Mouse (Mus musculus): ENCODE results near the gene Myo9a. TPM values are rescaled to one million over a fixed set of nuclear protein-coding genes. Genes with fewer than 3 reads are reported as not detected.

Myo9a gene
- total RNA-seq, 1 experiment = 17.0 TPM

- no peaks in the 10 kb centered on the region for H3K9me3 ChIP-seq (ENCODE audit: control insufficient read depth, insufficient read depth, low read depth, low read length)
- peaks cover 0 to 8% of the 10 kb centered on the region in 2 experiments; a peak in 1 of 4 replicates for H3K4me1 ChIP-seq (ENCODE audit: control insufficient read depth in 2 of 2, insufficient read depth in 2 of 2, low read length in 2 of 2, poor library complexity in 1 of 2)
- H3K9ac ChIP-seq (ENCODE audit: insufficient read depth, low read depth, low read length, poor library complexity, severe bottlenecking) = no peak overlapping the region
- TF ChIP-seq HCFC1 (IDR thresholded peaks at IDR 0.05; ENCODE audit: borderline replicate concordance, insufficient read depth, low read length) = no peak
- TF ChIP-seq ZNF384 (IDR thresholded peaks at IDR 0.05; ENCODE audit: low read depth, low read length) = no peak
- no peak for TF ChIP-seq CHD2 (IDR thresholded peaks at IDR 0.05; ENCODE audit: low read depth, low read length)
- TF ChIP-seq MAFK (IDR thresholded peaks at IDR 0.05; ENCODE audit: insufficient read depth, low read depth, low read length) = no peak
- TF ChIP-seq ZC3H11A (IDR thresholded peaks at IDR 0.05; ENCODE audit: borderline replicate concordance, low read depth, low read length) = no peak
- H3K27ac ChIP-seq (ENCODE audit: insufficient read depth, low read depth, low read length, poor library complexity, severe bottlenecking) = no peak overlapping the region
- in situ Hi-C loops (cut with MboI; ENCODE audit: low sequenced_read_pairs in 2 of 2, unreplicated experiment in 2 of 2) = no loop called here
- H3K36me3 ChIP-seq (ENCODE audit: control insufficient read depth, insufficient read depth, low read length, poor library complexity, severe bottlenecking) = no peaks in the 10 kb centered on the region
- DNase-seq (ENCODE audit: low read depth, low spot score) = no peak
- no peak overlapping the region for H3K4me3 ChIP-seq (ENCODE audit: insufficient read depth in 1 of 2, low read depth in 1 of 2, low read length in 2 of 2, poor library complexity in 1 of 2, severe bottlenecking in 1 of 2)
Observed at GRCm38 (mm10) chr9:59951943-59952342, 201.2 kb downstream of the Myo9a start.

GRCm38 (mm10) chr9:59952515-59953070 lies 201.9 kb downstream of the Myo9a start:
- TF ChIP-seq HCFC1 (IDR thresholded peaks at IDR 0.05; ENCODE audit: borderline replicate concordance, insufficient read depth, low read length) (no peak), ZNF384 (IDR thresholded peaks at IDR 0.05; ENCODE audit: low read depth, low read length) (no peak), CHD2 (IDR thresholded peaks at IDR 0.05; ENCODE audit: low read depth, low read length) (no peak), ZC3H11A (IDR thresholded peaks at IDR 0.05; ENCODE audit: borderline replicate concordance, low read depth, low read length) (no peak), MAFK (IDR thresholded peaks at IDR 0.05; ENCODE audit: insufficient read depth, low read depth, low read length) (no peak)
- DNase-seq (ENCODE audit: low read depth, low spot score) = no peak
- Histone ChIP-seq H3K27ac (ENCODE audit: insufficient read depth, low read depth, low read length, poor library complexity, severe bottlenecking) (no peak overlapping the region), H3K4me3 (ENCODE audit: insufficient read depth in 1 of 2, low read depth in 1 of 2, low read length in 2 of 2, poor library complexity in 1 of 2, severe bottlenecking in 1 of 2) (no peak overlapping the region), H3K36me3 (ENCODE audit: control insufficient read depth, insufficient read depth, low read length, poor library complexity, severe bottlenecking) (no peaks in the 10 kb centered on the region), H3K4me1 (ENCODE audit: control insufficient read depth in 2 of 2, insufficient read depth in 2 of 2, low read length in 2 of 2, poor library complexity in 1 of 2) (peaks cover 0 to 8% of the 10 kb centered on the region in 2 experiments; a peak in 1 of 4 replicates), H3K9ac (ENCODE audit: insufficient read depth, low read depth, low read length, poor library complexity, severe bottlenecking) (no peak overlapping the region), H3K9me3 (ENCODE audit: control insufficient read depth, insufficient read depth, low read depth, low read length) (no peaks in the 10 kb centered on the region)
- in situ Hi-C loops (cut with MboI; ENCODE audit: low sequenced_read_pairs in 2 of 2, unreplicated experiment in 2 of 2) = no loop called here

GRCm38 (mm10) chr9:59953556-59953955 lies 202.9 kb downstream of the Myo9a start:
- Histone ChIP-seq H3K9ac (ENCODE audit: insufficient read depth, low read depth, low read length, poor library complexity, severe bottlenecking) (no peak overlapping the region), H3K4me3 (ENCODE audit: insufficient read depth in 1 of 2, low read depth in 1 of 2, low read length in 2 of 2, poor library complexity in 1 of 2, severe bottlenecking in 1 of 2) (no peak overlapping the region), H3K9me3 (ENCODE audit: control insufficient read depth, insufficient read depth, low read depth, low read length) (no peaks in the 10 kb centered on the region), H3K4me1 (ENCODE audit: control insufficient read depth in 2 of 2, insufficient read depth in 2 of 2, low read length in 2 of 2, poor library complexity in 1 of 2) (peaks cover 0 to 10% of the 10 kb centered on the region in 2 experiments; a peak in 1 of 4 replicates), H3K27ac (ENCODE audit: insufficient read depth, low read depth, low read length, poor library complexity, severe bottlenecking) (no peak overlapping the region), H3K36me3 (ENCODE audit: control insufficient read depth, insufficient read depth, low read length, poor library complexity, severe bottlenecking) (no peaks in the 10 kb centered on the region)
- in situ Hi-C loops (cut with MboI; ENCODE audit: low sequenced_read_pairs in 2 of 2, unreplicated experiment in 2 of 2) = no loop called here
- TF ChIP-seq CHD2 (IDR thresholded peaks at IDR 0.05; ENCODE audit: low read depth, low read length) = no peak
- TF ChIP-seq ZC3H11A (IDR thresholded peaks at IDR 0.05; ENCODE audit: borderline replicate concordance, low read depth, low read length) = no peak
- TF ChIP-seq HCFC1 (IDR thresholded peaks at IDR 0.05; ENCODE audit: borderline replicate concordance, insufficient read depth, low read length) = no peak
- TF ChIP-seq MAFK (IDR thresholded peaks at IDR 0.05; ENCODE audit: insufficient read depth, low read depth, low read length) = no peak
- TF ChIP-seq ZNF384 (IDR thresholded peaks at IDR 0.05; ENCODE audit: low read depth, low read length) = no peak
- DNase-seq (ENCODE audit: low read depth, low spot score) = no peak

- no peak for DNase-seq (ENCODE audit: low read depth, low spot score)
- Histone ChIP-seq H3K27ac (ENCODE audit: insufficient read depth, low read depth, low read length, poor library complexity, severe bottlenecking) (no peak overlapping the region), H3K36me3 (ENCODE audit: control insufficient read depth, insufficient read depth, low read length, poor library complexity, severe bottlenecking) (no peaks in the 10 kb centered on the region), H3K4me1 (ENCODE audit: control insufficient read depth in 2 of 2, insufficient read depth in 2 of 2, low read length in 2 of 2, poor library complexity in 1 of 2) (peaks cover 0 to 14% of the 10 kb centered on the region in 2 experiments; a peak in 1 of 4 replicates), H3K9ac (ENCODE audit: insufficient read depth, low read depth, low read length, poor library complexity, severe bottlenecking) (no peak overlapping the region), H3K9me3 (ENCODE audit: control insufficient read depth, insufficient read depth, low read depth, low read length) (no peaks in the 10 kb centered on the region), H3K4me3 (ENCODE audit: insufficient read depth in 1 of 2, low read depth in 1 of 2, low read length in 2 of 2, poor library complexity in 1 of 2, severe bottlenecking in 1 of 2) (no peak overlapping the region)
- in situ Hi-C loops (cut with MboI; ENCODE audit: low sequenced_read_pairs in 2 of 2, unreplicated experiment in 2 of 2) = no loop called here
- no peak for TF ChIP-seq MAFK (IDR thresholded peaks at IDR 0.05; ENCODE audit: insufficient read depth, low read depth, low read length)
- no peak for TF ChIP-seq HCFC1 (IDR thresholded peaks at IDR 0.05; ENCODE audit: borderline replicate concordance, insufficient read depth, low read length)
- TF ChIP-seq ZC3H11A (IDR thresholded peaks at IDR 0.05; ENCODE audit: borderline replicate concordance, low read depth, low read length) = no peak
- TF ChIP-seq CHD2 (IDR thresholded peaks at IDR 0.05; ENCODE audit: low read depth, low read length) = no peak
- TF ChIP-seq ZNF384 (IDR thresholded peaks at IDR 0.05; ENCODE audit: low read depth, low read length) = no peak
Observed at GRCm38 (mm10) chr9:59955199-59955598, 204.5 kb downstream of the Myo9a start.
